Comparison of ENCODE assay signal across 14 mouse cellular contexts in genomic region chr11:56224999-56225398, GRCm38 (mm10).
DNase-seq lines count a peak whose midpoint lies in the region; ATAC-seq and TF ChIP-seq lines count a peak whose summit lies in the region.
"Had no signal": no experiment of that assay in that cellular context is flagged by ENCODE, and none has a peak within 500 bp of the region (broad histone marks: within the 10 kb centered on the region; RNA-seq: fewer than 3 reads in every experiment).

No protein-coding gene starts in this region.

- 87% methylated on average over 2 of the region's 2 CpGs for WGBS in intestine, postnatal 0 days
- WGBS in intestine, embryonic 16.5 days = 82% methylated on average over 2 of the region's 2 CpGs
- WGBS in liver, embryonic 11.5 days = 78% methylated on average over 2 of the region's 2 CpGs

- no peak overlapping the region for H3K4me2 ChIP-seq in intestine, postnatal 0 days (replicated peaks; ENCODE audit: low read depth)
- no peak overlapping the region for H3K4me2 ChIP-seq in intestine, embryonic 16.5 days (ENCODE audit: low read depth, low read length)
- no peak overlapping the region for H3K4me2 ChIP-seq in liver, embryonic 11.5 days
- H3K4me2 ChIP-seq: lung, embryonic 15.5 days; midbrain, embryonic 11.5 days; stomach, embryonic 15.5 days had no signal

- no peaks in the 10 kb centered on the region for H3K9me3 ChIP-seq in intestine, postnatal 0 days (ENCODE audit: control insufficient read depth)
- no peaks in the 10 kb centered on the region for H3K9me3 ChIP-seq in intestine, embryonic 16.5 days (ENCODE audit: control insufficient read depth, low read length)
- no peaks in the 10 kb centered on the region for H3K9me3 ChIP-seq in liver, embryonic 11.5 days (ENCODE audit: control insufficient read depth, low read length)
- H3K9me3 ChIP-seq: lung, embryonic 15.5 days; stomach, embryonic 15.5 days had no signal

- peak; percentile 22; the same call in 1 of the 2 replicates for TF ChIP-seq CTCF in intestine, postnatal 0 days (IDR thresholded peaks at IDR 0.05; ENCODE audit: low read depth)

- H3K9ac ChIP-seq in intestine, postnatal 0 days (ENCODE audit: low read depth, low read length) = no peak overlapping the region
- H3K9ac ChIP-seq in intestine, embryonic 16.5 days (ENCODE audit: low read depth, low read length) = no peak overlapping the region
- H3K9ac ChIP-seq in liver, embryonic 11.5 days (ENCODE audit: low read depth, low read length) = no peak overlapping the region
- H3K9ac ChIP-seq: lung, embryonic 15.5 days; stomach, embryonic 15.5 days had no signal

- H3K4me3 ChIP-seq in intestine, postnatal 0 days (ENCODE audit: low read depth, low read length) = no peak overlapping the region
- H3K4me3 ChIP-seq in intestine, embryonic 16.5 days (ENCODE audit: low read length) = no peak overlapping the region
- H3K4me3 ChIP-seq in liver, embryonic 11.5 days (ENCODE audit: low read depth, low read length) = no peak overlapping the region
- H3K4me3 ChIP-seq: lung, embryonic 15.5 days; stomach, embryonic 15.5 days had no signal

- peak; percentile 31 for DNase-seq in lung, postnatal 36 days
- no peak for DNase-seq in lung, postnatal 10 days
- DNase-seq in adrenal gland, adult 18-20 months (ENCODE audit: low spot score in 2 of 2) = peak; percentile 26 to 35
- peak; percentile 31 for DNase-seq in brain, adult 2 months (ENCODE audit: low read depth, low spot score)
- DNase-seq in right cerebral cortex, adult 2 months (ENCODE audit: low spot score in 2 of 2) = no peak
- DNase-seq in liver, embryonic 11.5 days (ENCODE audit: low spot score) = no peak
- DNase-seq: cerebellum, adult 2 months; gastrocnemius, postnatal 14 days had no signal

- H3K27ac ChIP-seq in intestine, postnatal 0 days (ENCODE audit: low read depth, low read length) = no peak overlapping the region
- H3K27ac ChIP-seq in intestine, embryonic 16.5 days (ENCODE audit: low read length) = no peak overlapping the region
- H3K27ac ChIP-seq in liver, embryonic 11.5 days (ENCODE audit: low read depth, low read length) = no peak overlapping the region
- H3K27ac ChIP-seq: lung, embryonic 15.5 days; stomach, embryonic 15.5 days had no signal

- H3K27me3 ChIP-seq in intestine, postnatal 0 days (replicated peaks; ENCODE audit: control insufficient read depth, insufficient read depth, low read length) = no peaks in the 10 kb centered on the region
- no peaks in the 10 kb centered on the region for H3K27me3 ChIP-seq in intestine, embryonic 16.5 days (replicated peaks; ENCODE audit: control insufficient read depth, insufficient read depth, low read length)
- H3K27me3 ChIP-seq in liver, embryonic 11.5 days (replicated peaks; ENCODE audit: control insufficient read depth, insufficient read depth, low read length) = no peaks in the 10 kb centered on the region
- H3K27me3 ChIP-seq: lung, embryonic 15.5 days; stomach, embryonic 15.5 days had no signal

- H3K4me1 ChIP-seq in intestine, postnatal 0 days (replicated peaks; ENCODE audit: control insufficient read depth, insufficient read depth, low read length) = no peaks in the 10 kb centered on the region
- H3K4me1 ChIP-seq in intestine, embryonic 16.5 days (ENCODE audit: control insufficient read depth, insufficient read depth, low read length) = no peaks in the 10 kb centered on the region
- H3K4me1 ChIP-seq in liver, embryonic 11.5 days (replicated peaks; ENCODE audit: control insufficient read depth, insufficient read depth, low read length) = no peaks in the 10 kb centered on the region
- H3K4me1 ChIP-seq: lung, embryonic 15.5 days; stomach, embryonic 15.5 days had no signal

- no peaks in the 10 kb centered on the region for H3K36me3 ChIP-seq in intestine, postnatal 0 days (ENCODE audit: control insufficient read depth, insufficient read depth)
- no peaks in the 10 kb centered on the region for H3K36me3 ChIP-seq in intestine, embryonic 16.5 days (ENCODE audit: control insufficient read depth, insufficient read depth, low read length)
- no peaks in the 10 kb centered on the region for H3K36me3 ChIP-seq in liver, embryonic 11.5 days (ENCODE audit: control insufficient read depth, insufficient read depth, low read length)
- H3K36me3 ChIP-seq: lung, embryonic 15.5 days; stomach, embryonic 15.5 days had no signal

- no peak for ATAC-seq in intestine, postnatal 0 days
- ATAC-seq in intestine, embryonic 16.5 days = no peak
- ATAC-seq in liver, embryonic 11.5 days (replicated peaks; ENCODE audit: low FRiP score) = no peak
- ATAC-seq: hindbrain, embryonic 16.5 days had no signal

Comparison
In these comparisons a context has a peak if more than half of its experiments do, and no peak if none do; other contexts are left out.
1. DNase-seq: peak in lung, postnatal 36 days (single experiment), adrenal gland, adult 18-20 months (2 of 2) and brain, adult 2 months (single experiment); none in lung, postnatal 10 days (single experiment), right cerebral cortex, adult 2 months (0 of 2) and liver, embryonic 11.5 days (single experiment).